Mouse (Mus musculus) neural tube, embryonic 13.5 days (tissue): ENCODE data around the gene Podnl1. TPM values are rescaled to one million over a fixed set of nuclear protein-coding genes. Genes with fewer than 3 reads are reported as not detected.
A peak's percentile ranks its signal among the peaks of the same experiment; 100 is the strongest.

Experiments
- ATAC-seq: fragments of 200-750 bp; cut with Nextera tagmentation; 2 replicates; pipeline ENCODE4 v1.8.0; 2017; ENCODE audit warnings: low read depth, mild to moderate bottlenecking, moderate TSS enrichment, moderate library complexity
- H3K27ac ChIP-seq: fragments of 300-500 bp; sonication (generic); replicated peaks from 2 replicates; pipeline ENCODE4 v1.5.1; 2015; ENCODE audit warnings: moderate library complexity, mild to moderate bottlenecking, inconsistent platforms
- H3K27me3 ChIP-seq: fragments of 300-500 bp; sonication (generic); 2 replicates; pipeline ENCODE4 v1.6.1; 2015; ENCODE audit warnings: mild to moderate bottlenecking, inconsistent platforms
- H3K36me3 ChIP-seq: fragments of 300-500 bp; sonication (generic); 2 replicates; pipeline ENCODE4 v1.6.1; 2015; ENCODE audit warnings: mild to moderate bottlenecking, inconsistent platforms
- H3K4me1 ChIP-seq: fragments of 300-500 bp; sonication (generic); replicated peaks from 2 replicates; pipeline ENCODE4 v1.6.1; 2015; ENCODE audit warnings: inconsistent platforms
- H3K4me2 ChIP-seq: fragments of 300-500 bp; sonication (generic); 2 replicates; pipeline ENCODE4 v1.6.1; 2015; ENCODE audit warnings: inconsistent platforms, mild to moderate bottlenecking, moderate library complexity
- H3K4me3 ChIP-seq: fragments of 300-500 bp; sonication (generic); 2 replicates; pipeline ENCODE4 v1.5.1; 2015; ENCODE audit warnings: mild to moderate bottlenecking, inconsistent platforms
- H3K9ac ChIP-seq: fragments of 300-500 bp; sonication (generic); 2 replicates; pipeline ENCODE4 v1.6.1; 2015; ENCODE audit warnings: moderate library complexity, mild to moderate bottlenecking, inconsistent platforms
- H3K9me3 ChIP-seq: fragments of 300-500 bp; sonication (generic); 2 replicates; pipeline ENCODE4 v1.6.1; 2016; ENCODE audit warnings: inconsistent platforms
- WGBS: fragments of 180-500 bp; shearing (Covaris S2); methylation state at CpG from one replicate; pipeline ENCODE4 v1.1.7; 2015; 5-methylcytosine and 5-hydroxymethylcytosine counted together
- polyA plus RNA-seq: library from polyadenylated mRNA; unstranded; fragments of >200 nt; fragmentation: Nextera tagmentation; extraction: Ambion mirVana; gene quantifications from 2 replicates; pipeline ENCODE4 v1.2.1, GENCODE M21; 2015

Podnl1 gene
- 0.36 and 0.51 TPM in 2 replicates for polyA plus RNA-seq

DNA sequence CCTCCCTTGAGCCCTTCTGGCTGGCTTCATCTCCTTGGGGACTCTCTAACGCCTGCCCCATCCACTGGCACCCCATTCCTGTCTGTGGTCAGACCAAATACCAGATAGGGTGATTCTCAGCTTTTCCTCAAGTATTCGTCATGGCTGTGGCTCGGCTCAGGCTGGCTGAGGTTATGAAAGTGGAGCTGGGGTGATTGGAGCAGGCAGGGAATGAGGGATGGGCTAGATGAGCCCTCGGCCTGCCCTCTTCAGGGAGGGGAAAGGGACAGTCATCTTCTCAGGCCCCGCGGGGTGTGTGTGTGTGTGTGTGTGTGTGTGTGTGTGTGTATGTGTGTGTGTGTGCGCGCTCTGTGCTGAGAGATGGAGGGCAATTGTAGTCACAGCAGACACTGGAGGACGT is at the start of gene Podnl1:
Gene Podnl1, plus strand, starts transcription at position 334 of the 400 bp plus-strand sequence.
- Histone ChIP-seq H3K4me1 (no peaks in the 10 kb centered on the region), H3K9me3 (no peaks in the 10 kb centered on the region), H3K27me3 (no peaks in the 10 kb centered on the region), H3K4me2 (no peak within 1 kb of the TSS), H3K9ac (no peak within 1 kb of the TSS), H3K27ac (no peak within 1 kb of the TSS), H3K4me3 (no peak within 1 kb of the TSS), H3K36me3 (no peaks in the 10 kb centered on the region)
- no peak for ATAC-seq
- WGBS, result 52% methylated on average over 9 of the region's 9 CpGs

DNA sequence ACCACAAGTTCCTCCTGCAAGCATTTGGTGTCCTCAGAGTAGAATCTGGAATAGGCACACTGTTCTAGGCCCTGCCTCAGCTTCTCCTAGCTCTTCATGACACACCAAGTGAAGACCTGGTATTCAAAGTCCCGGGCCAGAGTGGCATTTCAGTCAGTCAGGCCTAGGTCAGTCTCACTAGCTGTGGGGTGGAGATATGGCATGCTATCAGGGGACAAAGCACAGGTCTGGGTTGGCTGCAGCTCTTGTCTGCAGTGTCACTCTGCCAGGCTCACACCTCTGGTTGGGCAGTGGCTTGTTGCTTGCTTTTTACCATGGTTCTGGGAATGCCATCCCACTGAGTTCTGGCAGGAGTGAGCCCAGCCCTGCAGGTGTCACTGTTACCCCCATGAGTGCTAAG is 49.4 kb upstream of the Podnl1 start:
- Histone ChIP-seq H3K9ac (no peak overlapping the region), H3K4me3 (no peak overlapping the region), H3K27ac (no peak overlapping the region), H3K4me2 (no peak overlapping the region), H3K27me3 (no peaks in the 10 kb centered on the region), H3K4me1 (peaks cover 32% of the 10 kb centered on the region), H3K36me3 (peaks cover 55% of the 10 kb centered on the region), H3K9me3 (no peaks in the 10 kb centered on the region)
- WGBS, result 88% methylated on average over 1 of the region's 1 CpGs
- ATAC-seq, result no peak

- no peak overlapping the region for H3K9ac ChIP-seq
- ATAC-seq, result no peak
- H3K27me3 ChIP-seq, result no peaks in the 10 kb centered on the region
- H3K27ac ChIP-seq, result no peak overlapping the region
- H3K4me3 ChIP-seq, result no peak overlapping the region
- H3K36me3 ChIP-seq, result peaks cover 58% of the 10 kb centered on the region
- no peaks in the 10 kb centered on the region for H3K9me3 ChIP-seq
- WGBS, result 73% methylated on average over 3 of the region's 3 CpGs
- peaks cover 27% of the 10 kb centered on the region for H3K4me1 ChIP-seq
- no peak overlapping the region for H3K4me2 ChIP-seq
Observed at GRCm38 (mm10) chr8:84076849-84077248, 48.9 kb upstream of the Podnl1 start.

DNA sequence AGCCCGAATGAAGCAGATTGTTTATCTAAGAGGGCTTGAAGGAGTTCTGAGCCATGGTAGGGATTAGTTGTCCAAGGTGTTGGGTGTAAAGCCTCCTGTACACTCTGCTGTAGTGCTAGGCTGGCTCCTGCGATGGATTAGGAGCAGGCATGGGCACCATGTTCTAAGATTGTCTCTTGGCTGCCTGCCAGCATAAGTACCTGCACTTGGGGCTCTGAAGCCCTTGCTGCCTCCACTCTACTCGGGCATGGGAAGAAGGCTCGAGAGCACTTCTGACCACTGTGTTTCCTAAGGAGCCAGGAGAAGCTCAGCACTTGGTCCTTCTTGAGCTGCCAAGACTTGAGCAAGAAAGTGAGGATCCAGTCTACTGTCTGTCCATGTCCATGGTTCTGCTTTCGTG is 46.6 kb upstream of the Podnl1 start:
- no peak overlapping the region for H3K4me2 ChIP-seq
- WGBS, result 94% methylated on average over 5 of the region's 5 CpGs
- no peak overlapping the region for H3K9ac ChIP-seq
- peaks cover 10% of the 10 kb centered on the region for H3K4me1 ChIP-seq
- H3K36me3 ChIP-seq, result peaks cover 81% of the 10 kb centered on the region
- H3K27me3 ChIP-seq, result no peaks in the 10 kb centered on the region
- no peak overlapping the region for H3K27ac ChIP-seq
- no peak overlapping the region for H3K4me3 ChIP-seq
- no peak for ATAC-seq
- H3K9me3 ChIP-seq, result no peaks in the 10 kb centered on the region

- Histone ChIP-seq H3K27ac (no peak overlapping the region), H3K9ac (peak overlapping the region; percentile 6; the same call in 1 of the 2 replicates), H3K4me3 (no peak overlapping the region), H3K4me1 (peaks cover 12% of the 10 kb centered on the region), H3K36me3 (peaks cover 91% of the 10 kb centered on the region), H3K4me2 (no peak overlapping the region), H3K27me3 (no peaks in the 10 kb centered on the region), H3K9me3 (no peaks in the 10 kb centered on the region)
- 21% methylated on average over 8 of the region's 8 CpGs for WGBS
- ATAC-seq, result no peak
Observed at GRCm38 (mm10) chr8:84083829-84084241, 42.0 kb upstream of the Podnl1 start.

DNA sequence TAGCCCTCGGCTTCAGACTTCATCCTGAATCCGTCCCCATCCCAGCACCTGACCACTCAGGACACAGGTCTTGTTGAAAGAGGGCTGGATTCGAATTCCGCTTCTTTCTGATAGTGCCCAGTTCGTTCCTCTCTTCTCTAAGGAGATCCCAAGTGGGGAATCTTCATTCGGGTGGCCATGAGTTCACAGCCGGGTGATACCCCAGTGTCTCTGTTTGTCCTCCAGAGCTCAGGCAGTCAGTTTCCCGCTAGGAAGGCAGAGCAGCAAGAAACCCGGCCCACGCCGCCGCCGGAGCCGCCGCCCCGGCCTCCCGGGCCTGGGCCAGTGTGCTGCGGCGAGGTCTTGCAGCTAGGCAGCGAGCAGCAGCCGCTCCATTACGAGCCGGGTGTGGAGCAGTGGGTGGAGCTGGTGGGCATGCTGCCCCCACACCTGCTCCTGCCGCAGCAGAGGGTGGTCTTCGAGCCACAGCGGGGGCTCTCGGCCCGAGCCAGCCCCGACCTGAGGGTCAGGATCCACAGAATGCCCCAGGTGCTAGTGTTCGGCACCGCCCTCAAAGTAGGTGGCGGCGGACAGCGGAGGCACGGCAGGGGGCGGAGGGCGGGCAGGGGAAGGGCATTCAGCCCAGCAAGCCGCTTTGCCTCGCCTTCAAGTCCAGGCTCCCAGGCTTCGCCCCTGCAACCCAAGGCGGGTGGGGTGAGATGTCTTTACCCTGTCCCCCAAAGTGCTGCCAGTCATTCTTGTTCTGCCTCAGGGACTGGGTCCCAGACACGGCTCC is 41.3 kb upstream of the Podnl1 start:
- 0 out of 2 replicates have a peak overlapping the region, but pooled peaks have one; percentile 41 for H3K9ac ChIP-seq
- WGBS, result 34% methylated on average over 42 of the region's 42 CpGs

DNA sequence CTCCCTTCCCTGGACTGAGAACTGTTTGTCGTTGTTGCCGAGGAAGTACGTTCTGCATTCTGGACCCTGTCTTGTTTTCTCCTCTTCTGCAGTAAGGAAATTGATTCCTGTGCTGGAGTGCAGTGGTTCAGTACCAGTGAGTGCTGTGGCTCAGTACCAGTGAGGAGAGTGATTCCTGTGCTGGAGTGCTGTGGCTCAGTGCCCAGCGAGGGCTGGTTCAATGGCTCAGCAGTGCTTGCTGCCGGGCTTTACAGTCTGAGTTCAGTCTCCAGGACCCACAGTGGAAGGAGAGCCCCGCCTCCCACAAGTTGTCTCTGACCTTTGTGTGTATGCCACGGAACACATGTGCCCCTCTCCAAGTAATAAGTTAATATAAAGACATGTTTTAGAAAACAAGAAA is 38.6 kb upstream of the Podnl1 start:
- Histone ChIP-seq H3K4me2 (no peak overlapping the region), H3K9me3 (no peaks in the 10 kb centered on the region), H3K9ac (no peak overlapping the region), H3K36me3 (peaks cover 90% of the 10 kb centered on the region), H3K27me3 (no peaks in the 10 kb centered on the region), H3K4me3 (no peak overlapping the region), H3K4me1 (peaks cover 12% of the 10 kb centered on the region), H3K27ac (no peak overlapping the region)
- WGBS, result 90% methylated on average over 7 of the region's 7 CpGs
- ATAC-seq, result no peak

More for the DNA sequence above, 41.3 kb upstream of the Podnl1 start:
- H3K27ac ChIP-seq, result no peak overlapping the region
- no peak overlapping the region for H3K4me3 ChIP-seq
- 0 out of 2 replicates have a peak overlapping the region, but pooled peaks have one; percentile 13 for H3K4me2 ChIP-seq
- H3K27me3 ChIP-seq, result no peaks in the 10 kb centered on the region
- no peak for ATAC-seq
- H3K36me3 ChIP-seq, result peaks cover 91% of the 10 kb centered on the region
- peaks cover 12% of the 10 kb centered on the region for H3K4me1 ChIP-seq
- no peaks in the 10 kb centered on the region for H3K9me3 ChIP-seq

- no peak overlapping the region for H3K4me2 ChIP-seq
- peaks cover 90% of the 10 kb centered on the region for H3K36me3 ChIP-seq
- H3K4me3 ChIP-seq, result no peak overlapping the region
- H3K27me3 ChIP-seq, result no peaks in the 10 kb centered on the region
- peaks cover 12% of the 10 kb centered on the region for H3K4me1 ChIP-seq
- H3K9ac ChIP-seq, result no peak overlapping the region
- no peaks in the 10 kb centered on the region for H3K9me3 ChIP-seq
- WGBS, result 98% methylated on average over 14 of the region's 14 CpGs
- H3K27ac ChIP-seq, result no peak overlapping the region
- ATAC-seq, result no peak
Observed at GRCm38 (mm10) chr8:84087821-84088220, 38.0 kb upstream of the Podnl1 start.

- peaks cover 90% of the 10 kb centered on the region for H3K36me3 ChIP-seq
Observed at GRCm38 (mm10) chr8:84089277-84089676, 36.5 kb upstream of the Podnl1 start.

DNA sequence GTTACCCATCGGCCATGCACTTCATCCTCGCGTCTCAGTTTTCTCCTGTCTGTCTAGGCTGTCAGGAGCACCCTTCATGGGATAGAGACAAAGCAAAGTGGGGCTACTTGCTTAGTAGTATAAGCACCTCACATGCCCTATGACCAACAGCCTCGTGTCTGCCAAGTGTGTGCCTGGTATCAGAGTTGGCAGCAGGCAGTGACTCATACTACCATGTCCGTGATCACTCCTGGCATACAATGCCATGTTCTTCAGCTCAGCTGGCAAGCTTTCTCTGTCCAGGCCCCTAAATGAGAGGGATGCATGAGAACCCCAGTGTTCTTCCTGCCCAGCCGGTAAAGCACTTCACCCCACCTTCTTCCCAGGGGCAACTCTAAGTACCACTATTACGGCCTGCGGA is 35.2 kb upstream of the Podnl1 start:
- no peak overlapping the region for H3K27ac ChIP-seq
- no peak overlapping the region for H3K4me2 ChIP-seq
- H3K9me3 ChIP-seq, result no peaks in the 10 kb centered on the region
- peaks cover 97% of the 10 kb centered on the region for H3K36me3 ChIP-seq
- H3K9ac ChIP-seq, result no peak overlapping the region
- ATAC-seq, result no peak
- WGBS, result 94% methylated on average over 8 of the region's 8 CpGs
- H3K4me1 ChIP-seq, result no peaks in the 10 kb centered on the region
- no peak overlapping the region for H3K4me3 ChIP-seq
- H3K27me3 ChIP-seq, result no peaks in the 10 kb centered on the region

More at GRCm38 (mm10) chr8:84089277-84089676, 36.5 kb upstream of the Podnl1 start:
- H3K9ac ChIP-seq, result no peak overlapping the region
- H3K9me3 ChIP-seq, result no peaks in the 10 kb centered on the region
- no peak for ATAC-seq
- no peaks in the 10 kb centered on the region for H3K27me3 ChIP-seq
- H3K27ac ChIP-seq, result no peak overlapping the region
- H3K4me3 ChIP-seq, result no peak overlapping the region
- no peak overlapping the region for H3K4me2 ChIP-seq
- 81% methylated on average over 9 of the region's 9 CpGs for WGBS
- H3K4me1 ChIP-seq, result peaks cover 6% of the 10 kb centered on the region

DNA sequence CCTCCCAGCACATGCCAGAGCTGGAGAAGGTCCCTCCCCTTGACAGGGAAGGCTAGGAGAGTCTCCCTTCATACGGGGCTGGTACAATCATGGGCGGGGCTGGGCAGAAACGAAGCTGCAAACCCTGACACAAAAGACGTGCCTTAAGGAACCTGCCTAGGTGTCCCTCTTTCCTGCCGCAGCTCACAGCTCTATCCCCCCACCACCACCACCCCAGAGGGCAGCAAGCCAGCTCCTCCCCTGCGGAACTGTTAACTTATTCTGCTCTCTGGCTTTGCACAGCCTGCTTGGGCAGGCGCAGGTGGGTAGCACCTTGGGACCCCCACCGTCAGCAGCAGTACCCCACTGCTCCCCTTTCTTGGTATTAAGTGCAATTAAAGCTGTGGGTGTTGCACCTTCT is 29.7 kb upstream of the Podnl1 start:
- peaks cover 98% of the 10 kb centered on the region for H3K36me3 ChIP-seq
- no peak for ATAC-seq
- H3K9me3 ChIP-seq, result no peaks in the 10 kb centered on the region
- 72% methylated on average over 8 of the region's 8 CpGs for whole genome bisulfite sequencing
- H3K27ac ChIP-seq, result no peak overlapping the region
- H3K27me3 ChIP-seq, result no peaks in the 10 kb centered on the region
- H3K4me1 ChIP-seq, result peaks cover 7% of the 10 kb centered on the region
- no peak overlapping the region for H3K4me3 ChIP-seq
- H3K9ac ChIP-seq, result no peak overlapping the region
- no peak overlapping the region for H3K4me2 ChIP-seq

DNA sequence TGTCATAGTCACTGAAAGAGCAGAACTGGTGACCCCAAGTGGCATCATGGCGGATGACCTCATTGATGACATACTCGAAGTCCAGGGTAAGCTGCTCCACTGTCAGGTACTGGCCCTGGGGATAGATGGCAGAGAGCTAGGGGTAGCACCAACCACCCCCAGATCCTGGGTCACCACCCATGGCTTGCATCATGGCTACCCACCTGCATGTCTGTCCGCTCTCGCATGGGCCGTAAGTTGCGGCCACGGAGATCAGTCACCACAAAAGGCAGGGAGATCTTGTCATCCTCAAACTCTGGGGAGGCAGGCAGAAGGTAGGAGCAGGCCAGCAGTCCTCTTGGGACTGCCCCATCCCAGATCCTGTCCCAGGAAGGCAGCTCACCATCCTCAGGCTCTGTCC is 27.4 kb upstream of the Podnl1 start:
- Histone ChIP-seq H3K27ac (no peak overlapping the region), H3K4me2 (no peak overlapping the region), H3K36me3 (peaks cover 91% of the 10 kb centered on the region), H3K9ac (no peak overlapping the region), H3K27me3 (no peaks in the 10 kb centered on the region), H3K9me3 (no peaks in the 10 kb centered on the region), H3K4me1 (peaks cover 30% of the 10 kb centered on the region), H3K4me3 (no peak overlapping the region)
- WGBS, result 89% methylated on average over 7 of the region's 7 CpGs
- no peak for ATAC-seq
